Mouse (Mus musculus) neural tube, embryonic 13.5 days (tissue): ENCODE measurements around the gene Myo18a. TPM values are rescaled to one million over a fixed set of nuclear protein-coding genes. Genes with fewer than 3 reads are reported as not detected.

Source experiments
- ATAC-seq: fragments of 200-750 bp; cut with Nextera tagmentation; 2 replicates; pipeline ENCODE4 v1.8.0; 2017; ENCODE audit warnings: low read depth, mild to moderate bottlenecking, moderate TSS enrichment, moderate library complexity
- H3K27ac ChIP-seq: fragments of 300-500 bp; sonication (generic); replicated peaks from 2 replicates; pipeline ENCODE4 v1.5.1; 2015; ENCODE audit warnings: moderate library complexity, mild to moderate bottlenecking, inconsistent platforms
- H3K27me3 ChIP-seq: fragments of 300-500 bp; sonication (generic); 2 replicates; pipeline ENCODE4 v1.6.1; 2015; ENCODE audit warnings: mild to moderate bottlenecking, inconsistent platforms
- H3K36me3 ChIP-seq: fragments of 300-500 bp; sonication (generic); 2 replicates; pipeline ENCODE4 v1.6.1; 2015; ENCODE audit warnings: mild to moderate bottlenecking, inconsistent platforms
- H3K4me1 ChIP-seq: fragments of 300-500 bp; sonication (generic); replicated peaks from 2 replicates; pipeline ENCODE4 v1.6.1; 2015; ENCODE audit warnings: inconsistent platforms
- H3K4me2 ChIP-seq: fragments of 300-500 bp; sonication (generic); 2 replicates; pipeline ENCODE4 v1.6.1; 2015; ENCODE audit warnings: inconsistent platforms, mild to moderate bottlenecking, moderate library complexity
- H3K4me3 ChIP-seq: fragments of 300-500 bp; sonication (generic); 2 replicates; pipeline ENCODE4 v1.5.1; 2015; ENCODE audit warnings: mild to moderate bottlenecking, inconsistent platforms
- H3K9ac ChIP-seq: fragments of 300-500 bp; sonication (generic); 2 replicates; pipeline ENCODE4 v1.6.1; 2015; ENCODE audit warnings: moderate library complexity, mild to moderate bottlenecking, inconsistent platforms
- H3K9me3 ChIP-seq: fragments of 300-500 bp; sonication (generic); 2 replicates; pipeline ENCODE4 v1.6.1; 2016; ENCODE audit warnings: inconsistent platforms
- WGBS: fragments of 180-500 bp; shearing (Covaris S2); methylation state at CpG from one replicate; pipeline ENCODE4 v1.1.7; 2015; 5-methylcytosine and 5-hydroxymethylcytosine counted together
- polyA plus RNA-seq: library from polyadenylated mRNA; unstranded; fragments of >200 nt; fragmentation: Nextera tagmentation; extraction: Ambion mirVana; gene quantifications from 2 replicates; pipeline ENCODE4 v1.2.1, GENCODE M21; 2015

The Myo18a gene
- polyA plus RNA-seq, 1 experiment from 2014 or later: 44.2 TPM

DNA sequence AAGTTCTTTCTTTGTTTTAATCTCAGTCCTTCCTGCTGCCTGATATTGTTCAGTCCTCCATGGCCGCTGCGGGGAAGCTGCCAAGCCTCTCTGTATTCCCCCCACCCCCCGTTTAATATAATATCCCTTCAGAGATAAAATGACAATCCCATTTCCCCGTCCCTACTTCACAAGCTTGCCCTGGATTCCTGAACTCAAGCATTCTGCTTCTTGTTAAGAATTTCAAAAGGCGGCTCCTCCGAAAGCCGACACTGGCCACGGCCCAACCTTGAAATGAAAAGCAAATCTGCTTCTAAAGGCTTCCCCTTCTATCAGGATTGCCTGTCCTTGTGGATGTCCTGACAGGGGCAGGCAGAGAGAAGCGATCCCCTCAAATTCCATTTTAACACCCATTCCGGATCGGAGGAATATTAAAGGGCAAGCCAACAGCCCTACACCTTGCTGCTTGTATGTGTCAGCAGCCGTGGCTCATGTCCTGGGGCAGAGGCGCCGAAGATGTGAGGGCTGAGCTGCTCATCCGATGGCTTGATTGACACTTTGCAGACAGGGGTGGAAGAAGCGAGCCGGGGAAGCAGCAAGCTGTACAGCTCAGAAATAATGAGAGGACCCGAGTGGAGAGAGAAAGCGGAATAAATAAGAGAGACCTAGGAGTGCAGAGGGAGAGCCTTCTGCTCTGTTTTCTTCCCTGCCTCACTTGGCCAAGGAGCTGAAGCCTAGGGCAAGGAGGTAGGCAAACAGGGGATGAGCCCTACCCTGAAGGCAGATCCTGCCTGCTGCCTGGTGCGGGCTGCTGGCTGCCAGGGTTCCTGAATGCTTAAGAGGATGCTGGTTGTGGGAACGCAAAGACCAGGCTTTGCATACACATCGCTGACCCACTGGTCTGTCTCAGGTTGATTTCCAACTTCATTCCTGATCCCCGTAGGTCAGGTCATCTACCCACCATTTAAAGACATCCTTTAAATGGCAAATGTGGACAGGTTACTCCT lies 134.1 kb downstream of the Myo18a start:
- Histone ChIP-seq H3K27me3 (peaks cover 69% of the 10 kb centered on the region), H3K4me2 (peak overlapping the region; percentile 34), H3K27ac (peak overlapping the region; percentile 81), H3K4me1 (peaks cover 77% of the 10 kb centered on the region), H3K36me3 (no peaks in the 10 kb centered on the region), H3K9me3 (no peaks in the 10 kb centered on the region), H3K9ac (peak overlapping the region; percentile 54), H3K4me3 (no peak overlapping the region)
- 18% methylated on average over 23 of the region's 23 CpGs for WGBS
- ATAC-seq: no peak

- no peak overlapping the region for H3K4me3 ChIP-seq
- 86% methylated on average over 3 of the region's 3 CpGs for WGBS
- H3K9ac ChIP-seq: no peak overlapping the region
- H3K27me3 ChIP-seq: peaks cover 79% of the 10 kb centered on the region
- no peaks in the 10 kb centered on the region for H3K36me3 ChIP-seq
- no peak for ATAC-seq
- H3K27ac ChIP-seq: no peak overlapping the region
- peaks cover 66% of the 10 kb centered on the region for H3K4me1 ChIP-seq
- no peak overlapping the region for H3K4me2 ChIP-seq
- H3K9me3 ChIP-seq: no peaks in the 10 kb centered on the region
Observed at GRCm38 (mm10) chr11:77900187-77900586, 137.1 kb downstream of the Myo18a start.

DNA sequence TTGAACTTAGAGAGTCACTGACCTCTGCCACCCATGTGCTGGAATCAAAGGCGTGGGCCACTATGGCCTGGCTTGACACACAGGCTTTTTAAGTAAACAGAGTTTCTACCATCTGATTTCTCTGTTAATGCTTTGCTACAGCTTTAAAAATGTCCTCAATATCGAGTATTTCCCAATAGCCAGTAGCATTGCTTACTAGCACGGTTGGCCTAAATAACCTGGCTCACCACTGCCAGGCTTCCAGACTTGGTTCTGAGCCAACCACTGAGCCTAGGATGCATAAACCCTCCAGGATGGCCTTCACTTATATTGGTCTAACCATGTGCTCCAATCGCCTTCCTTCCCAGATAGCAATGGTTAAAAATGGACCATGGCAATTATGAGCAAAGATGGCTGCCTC lies 137.7 kb downstream of the Myo18a start:
- Histone ChIP-seq H3K9me3 (no peaks in the 10 kb centered on the region), H3K4me2 (no peak overlapping the region), H3K4me3 (no peak overlapping the region), H3K4me1 (peaks cover 61% of the 10 kb centered on the region), H3K27ac (no peak overlapping the region), H3K36me3 (no peaks in the 10 kb centered on the region), H3K9ac (no peak overlapping the region), H3K27me3 (peaks cover 77% of the 10 kb centered on the region)
- ATAC-seq: no peak
- WGBS: 89% methylated on average over 4 of the region's 4 CpGs

- H3K36me3 ChIP-seq: no peaks in the 10 kb centered on the region
- ATAC-seq: no peak
- peak overlapping the region; percentile 67 for H3K27ac ChIP-seq
- H3K4me1 ChIP-seq: peaks cover 59% of the 10 kb centered on the region
- H3K4me2 ChIP-seq: no peak overlapping the region
- 0 out of 2 replicates have a peak overlapping the region, but pooled peaks have one; percentile 0 for H3K9ac ChIP-seq
- peaks cover 70% of the 10 kb centered on the region for H3K27me3 ChIP-seq
- H3K4me3 ChIP-seq: no peak overlapping the region
- H3K9me3 ChIP-seq: no peaks in the 10 kb centered on the region
- WGBS: 59% methylated on average over 5 of the region's 5 CpGs
Observed at GRCm38 (mm10) chr11:77901366-77901765, 138.3 kb downstream of the Myo18a start.

GRCm38 (mm10) chr11:77901775-77902355 lies 138.8 kb downstream of the Myo18a start:
- H3K27ac ChIP-seq: peak overlapping the region; percentile 67
- 44% methylated on average over 8 of the region's 8 CpGs for WGBS

DNA sequence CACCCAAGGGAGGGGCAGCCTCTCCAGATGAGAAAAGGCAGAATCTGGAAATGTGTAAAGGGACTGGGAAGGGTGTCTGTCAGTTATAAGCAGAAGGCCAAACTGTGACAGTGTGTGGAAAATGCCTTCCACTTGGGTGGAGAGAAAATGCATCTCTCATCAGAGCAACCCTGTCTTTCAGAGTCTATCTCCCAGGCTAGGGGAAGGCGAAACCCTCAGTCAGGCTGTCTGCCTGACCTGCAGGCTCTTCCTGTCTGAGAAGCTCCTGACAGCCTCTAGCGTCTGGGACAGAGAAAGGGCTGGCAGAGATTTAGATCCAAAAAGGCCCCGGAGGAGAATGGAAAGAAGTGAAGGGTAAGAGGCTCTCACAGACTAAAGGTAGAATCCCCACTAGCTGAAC lies 140.7 kb downstream of the Myo18a start:
- H3K36me3 ChIP-seq: no peaks in the 10 kb centered on the region
- H3K4me1 ChIP-seq: peaks cover 46% of the 10 kb centered on the region
- ATAC-seq: no peak
- no peak overlapping the region for H3K4me3 ChIP-seq
- peaks cover 61% of the 10 kb centered on the region for H3K27me3 ChIP-seq
- no peaks in the 10 kb centered on the region for H3K9me3 ChIP-seq
- WGBS: 25% methylated on average over 3 of the region's 3 CpGs
- H3K9ac ChIP-seq: no peak overlapping the region; the same call in 1 of the 2 replicates
- H3K4me2 ChIP-seq: no peak overlapping the region
- peak overlapping the region; percentile 79 for H3K27ac ChIP-seq

More at GRCm38 (mm10) chr11:77901775-77902355, 138.8 kb downstream of the Myo18a start:
- H3K27me3 ChIP-seq: peaks cover 65% of the 10 kb centered on the region
- no peaks in the 10 kb centered on the region for H3K36me3 ChIP-seq
- H3K4me3 ChIP-seq: no peak overlapping the region
- no peak for ATAC-seq
- H3K4me2 ChIP-seq: no peak overlapping the region
- H3K9me3 ChIP-seq: no peaks in the 10 kb centered on the region
- H3K4me1 ChIP-seq: peaks cover 59% of the 10 kb centered on the region
- 0 out of 2 replicates have a peak overlapping the region, but pooled peaks have one; percentile 0 for H3K9ac ChIP-seq

DNA sequence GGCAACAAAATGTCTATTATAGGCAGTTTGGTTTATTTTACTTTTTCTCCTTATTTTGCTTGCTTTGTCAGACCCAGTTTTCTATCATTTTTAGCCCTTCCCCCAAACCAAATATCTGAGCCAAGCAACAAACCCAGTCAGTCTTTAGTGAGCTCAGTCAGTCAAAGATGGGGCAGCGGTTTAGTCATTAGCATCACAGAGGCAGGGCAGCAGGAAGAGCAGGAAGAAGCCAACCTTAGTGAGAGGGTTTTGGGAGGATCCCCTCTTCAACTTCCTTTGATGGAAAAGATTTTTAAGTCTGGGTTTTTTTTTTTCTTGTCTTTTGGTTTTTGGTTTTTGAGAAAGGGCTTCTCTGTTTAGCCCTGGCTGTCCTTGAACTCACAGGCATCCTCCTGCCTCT lies 141.7 kb downstream of the Myo18a start:
- Histone ChIP-seq H3K4me2 (no peak overlapping the region), H3K9ac (no peak overlapping the region), H3K9me3 (no peaks in the 10 kb centered on the region), H3K4me3 (no peak overlapping the region), H3K27ac (no peak overlapping the region), H3K27me3 (peaks cover 57% of the 10 kb centered on the region), H3K36me3 (no peaks in the 10 kb centered on the region), H3K4me1 (peaks cover 51% of the 10 kb centered on the region)
- 44% methylated on average over 1 of the region's 1 CpGs for WGBS
- no peak for ATAC-seq

DNA sequence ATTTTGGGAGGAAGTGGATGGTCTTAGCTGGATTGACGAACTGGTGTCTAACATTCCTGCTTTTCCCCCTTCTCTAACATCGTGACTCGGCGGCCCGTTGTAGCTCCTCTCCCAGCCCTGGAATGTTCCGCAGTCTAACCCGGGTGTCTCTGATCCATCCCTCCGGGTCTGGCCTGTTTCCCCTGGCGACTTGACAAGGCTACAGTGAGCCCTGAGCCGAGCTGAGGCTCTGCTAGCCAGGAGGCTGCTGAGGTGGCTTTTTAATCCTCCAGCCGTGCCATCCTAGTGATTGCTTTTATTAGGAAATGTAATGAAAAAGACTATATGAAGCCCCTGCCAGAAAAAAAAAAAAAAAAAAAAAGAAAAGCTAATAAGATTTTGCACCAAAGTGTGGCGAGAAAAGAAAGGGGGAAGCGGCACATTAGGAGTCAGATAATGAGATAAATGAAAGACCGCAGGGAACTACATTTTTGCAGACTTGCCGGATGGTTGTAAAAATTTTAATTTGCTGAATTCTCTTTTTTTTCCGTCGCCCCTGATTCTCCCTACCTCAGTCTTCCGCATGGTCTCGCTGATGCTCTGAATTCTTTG lies 143.1 kb downstream of the Myo18a start:
- Histone ChIP-seq H3K27ac (peak overlapping the region; percentile 85), H3K4me1 (peaks cover 48% of the 10 kb centered on the region), H3K9ac (0 out of 2 replicates have a peak overlapping the region, but pooled peaks have one; percentile 52), H3K4me2 (peak overlapping the region; percentile 32), H3K4me3 (no peak overlapping the region), H3K9me3 (no peaks in the 10 kb centered on the region), H3K36me3 (no peaks in the 10 kb centered on the region), H3K27me3 (peaks cover 56% of the 10 kb centered on the region)
- no peak for ATAC-seq
- WGBS: 43% methylated on average over 19 of the region's 19 CpGs

- H3K27me3 ChIP-seq: peaks cover 53% of the 10 kb centered on the region
- H3K9me3 ChIP-seq: no peaks in the 10 kb centered on the region
- H3K4me3 ChIP-seq: no peak overlapping the region
- peak overlapping the region; percentile 32 for H3K4me2 ChIP-seq
- ATAC-seq: no peak; the same call in 1 of the 2 replicates
- H3K4me1 ChIP-seq: peaks cover 43% of the 10 kb centered on the region
- H3K36me3 ChIP-seq: no peaks in the 10 kb centered on the region
- 5% methylated on average over 9 of the region's 9 CpGs for WGBS
- peak overlapping the region; percentile 52; the same call in 1 of the 2 replicates for H3K9ac ChIP-seq
- H3K27ac ChIP-seq: peak overlapping the region; percentile 85
Observed at GRCm38 (mm10) chr11:77906747-77907174, 143.7 kb downstream of the Myo18a start.

DNA sequence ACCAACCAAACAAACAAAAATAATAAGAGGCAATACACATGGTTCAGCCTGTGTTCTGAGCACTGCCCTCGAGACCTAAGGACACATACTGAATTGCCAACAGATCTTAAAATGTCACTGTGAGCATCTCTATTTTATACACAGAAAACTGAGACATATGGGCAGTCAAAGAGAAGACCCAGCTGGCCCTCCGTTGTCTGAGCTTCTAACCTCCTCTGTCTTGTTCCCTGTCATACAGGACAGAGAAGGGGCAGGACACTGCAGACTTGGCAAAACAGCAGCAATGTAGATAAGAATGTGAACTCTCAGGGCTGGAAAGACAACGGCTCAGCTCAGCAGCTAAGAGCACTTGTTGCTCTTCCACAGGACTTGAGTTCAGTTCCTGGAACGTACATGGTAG lies 145.4 kb downstream of the Myo18a start:
- Histone ChIP-seq H3K27ac (no peak overlapping the region), H3K27me3 (peaks cover 66% of the 10 kb centered on the region)

DNA sequence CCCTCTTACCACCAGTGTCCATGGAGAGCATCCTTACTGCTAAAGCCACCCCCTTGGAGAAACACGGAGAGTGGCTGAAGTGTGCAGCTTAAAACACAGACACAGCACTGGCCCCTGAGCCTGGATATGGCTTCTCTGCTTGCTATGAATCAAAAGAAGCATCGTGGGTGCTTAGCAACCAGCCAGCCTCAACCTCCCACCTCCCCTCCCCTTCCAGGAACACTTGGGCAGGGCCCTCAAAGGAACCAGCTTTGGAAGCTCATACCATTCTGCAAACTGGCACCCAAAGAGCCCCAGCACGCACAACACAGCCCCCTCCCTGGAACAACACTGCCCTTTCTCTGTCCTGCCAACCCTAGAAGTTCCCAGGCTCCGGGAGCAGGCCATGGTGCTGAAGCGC lies 146.3 kb downstream of the Myo18a start:
- no peaks in the 10 kb centered on the region for H3K36me3 ChIP-seq
- no peak overlapping the region for H3K27ac ChIP-seq
- ATAC-seq: no peak
- peaks cover 72% of the 10 kb centered on the region for H3K27me3 ChIP-seq
- 34% methylated on average over 5 of the region's 5 CpGs for WGBS
- no peaks in the 10 kb centered on the region for H3K9me3 ChIP-seq
- H3K4me3 ChIP-seq: no peak overlapping the region
- H3K4me1 ChIP-seq: peaks cover 23% of the 10 kb centered on the region
- H3K9ac ChIP-seq: no peak overlapping the region
- H3K4me2 ChIP-seq: no peak overlapping the region

More for the DNA sequence above, 145.4 kb downstream of the Myo18a start:
- no peaks in the 10 kb centered on the region for H3K36me3 ChIP-seq
- peaks cover 29% of the 10 kb centered on the region for H3K4me1 ChIP-seq
- H3K4me3 ChIP-seq: no peak overlapping the region
- WGBS: 78% methylated on average over 4 of the region's 4 CpGs
- no peak overlapping the region for H3K4me2 ChIP-seq
- no peak for ATAC-seq
- no peak overlapping the region for H3K9ac ChIP-seq
- no peaks in the 10 kb centered on the region for H3K9me3 ChIP-seq

DNA sequence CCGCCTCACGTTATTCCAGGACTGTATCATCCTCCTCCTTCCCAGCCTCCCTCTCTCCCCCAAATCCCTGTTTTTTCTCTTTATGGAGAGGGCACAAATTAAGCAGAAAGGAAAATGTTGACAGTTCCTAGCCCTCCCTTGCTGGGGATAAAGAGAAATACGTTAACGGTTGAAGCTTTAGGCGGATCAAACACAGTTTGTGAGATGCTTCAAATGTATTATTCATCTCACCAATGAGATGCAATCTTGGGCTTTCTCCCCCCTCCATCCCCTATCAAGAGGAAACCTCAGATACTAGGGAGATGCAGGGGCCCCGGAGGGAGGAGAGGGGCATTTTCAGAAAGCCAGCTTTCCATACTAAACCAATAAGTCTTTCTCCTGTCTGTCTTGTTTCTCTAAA lies 146.7 kb downstream of the Myo18a start:
- Histone ChIP-seq H3K36me3 (no peaks in the 10 kb centered on the region), H3K27ac (no peak overlapping the region), H3K4me1 (peaks cover 27% of the 10 kb centered on the region), H3K9ac (no peak overlapping the region), H3K27me3 (peaks cover 71% of the 10 kb centered on the region), H3K4me2 (no peak overlapping the region), H3K4me3 (no peak overlapping the region), H3K9me3 (no peaks in the 10 kb centered on the region)
- 40% methylated on average over 6 of the region's 6 CpGs for WGBS
- no peak for ATAC-seq
